Mouse (Mus musculus) right cerebral cortex, postnatal 36 days (tissue): ENCODE results near the gene Col16a1.
A peak's percentile ranks its signal among the peaks of the same experiment; 100 is the strongest.

Experiments used
- DNase-seq, 2 experiments: peaks; one replicate each; pipeline ENCODE4 v3.0.0; 2022; ENCODE audit warnings: low spot score in 2 of 2, mixed read lengths in 1 of 2

Gene Col16a1

GRCm38 (mm10) chr4:130045609-130046008, 2.0 kb upstream of the Col16a1 start:
- no peak for DNase-seq

GRCm38 (mm10) chr4:130048203-130048479, 501 bp downstream of the Col16a1 start:
- DNase-seq = no peak

GRCm38 (mm10) chr4:130050056-130050824, 2.6 kb downstream of the Col16a1 start:
- no peak for DNase-seq

- DNase-seq = no peak
Measured at GRCm38 (mm10) chr4:130052283-130052682, 4.6 kb downstream of the Col16a1 start.

- DNase-seq = no peak
Measured at GRCm38 (mm10) chr4:130053111-130053510, 5.5 kb downstream of the Col16a1 start.

- DNase-seq = no peak
Measured at GRCm38 (mm10) chr4:130054727-130055126, 7.1 kb downstream of the Col16a1 start.

GRCm38 (mm10) chr4:130055160-130056010, 7.7 kb downstream of the Col16a1 start:
- DNase-seq = no peak

- no peak for DNase-seq
Measured at GRCm38 (mm10) chr4:130056011-130056322, 8.3 kb downstream of the Col16a1 start.

- no peak for DNase-seq
Measured at GRCm38 (mm10) chr4:130056471-130056870, 8.8 kb downstream of the Col16a1 start.

GRCm38 (mm10) chr4:130060937-130061336, 13.3 kb downstream of the Col16a1 start:
- DNase-seq = no peak

GRCm38 (mm10) chr4:130063191-130063590, 15.6 kb downstream of the Col16a1 start:
- no peak for DNase-seq

- DNase-seq = no peak
Measured at GRCm38 (mm10) chr4:130066816-130067215, 19.2 kb downstream of the Col16a1 start.

GRCm38 (mm10) chr4:130070523-130070922, 22.9 kb downstream of the Col16a1 start:
- no peak for DNase-seq

- no peak for DNase-seq
Measured at GRCm38 (mm10) chr4:130071758-130072157, 24.1 kb downstream of the Col16a1 start.

- DNase-seq = no peak
Measured at GRCm38 (mm10) chr4:130073367-130073766, 25.7 kb downstream of the Col16a1 start.

- peak in 1 of 2 experiments; percentile 23 for DNase-seq
Measured at GRCm38 (mm10) chr4:130074761-130075515, 27.3 kb downstream of the Col16a1 start.

- no peak for DNase-seq
Measured at GRCm38 (mm10) chr4:130076856-130077255, 29.2 kb downstream of the Col16a1 start.

- peak in 1 of 2 experiments; percentile 36 for DNase-seq
Measured at GRCm38 (mm10) chr4:130078816-130079485, 31.3 kb downstream of the Col16a1 start.

GRCm38 (mm10) chr4:130079521-130079920, 31.9 kb downstream of the Col16a1 start:
- DNase-seq = no peak

GRCm38 (mm10) chr4:130081345-130082190, 33.9 kb downstream of the Col16a1 start:
- DNase-seq = peak; percentile 52 to 62

GRCm38 (mm10) chr4:130082211-130082610, 34.6 kb downstream of the Col16a1 start:
- no peak for DNase-seq
